Mouse (Mus musculus) ES-E14 (cell line): ENCODE measurements around the gene Kcnmb3.

ENCODE experiments used
- CHD2 ChIP-seq: IDR thresholded peaks from 2 replicates; pipeline ENCODE4 v1.6.1; 2014; ENCODE audit warnings: mild to moderate bottlenecking, low read depth, low read length, inconsistent platforms
- HCFC1 ChIP-seq: IDR thresholded peaks from 2 replicates; pipeline ENCODE4 v1.6.1; 2012; ENCODE audit warnings: low read length, inconsistent platforms, borderline replicate concordance; ENCODE audit not compliant: insufficient read depth
- MAFK ChIP-seq: IDR thresholded peaks from 2 replicates; pipeline ENCODE4 v1.6.1; 2014; ENCODE audit warnings: mild to moderate bottlenecking, low read depth, low read length, inconsistent platforms; ENCODE audit not compliant: insufficient read depth
- ZC3H11A ChIP-seq: IDR thresholded peaks from 2 replicates; pipeline ENCODE4 v1.6.1; 2012; ENCODE audit warnings: low read depth, mild to moderate bottlenecking, inconsistent platforms, low read length, borderline replicate concordance
- ZNF384 ChIP-seq: IDR thresholded peaks from 2 replicates; pipeline ENCODE4 v1.6.1; 2012; ENCODE audit warnings: low read depth, low read length, inconsistent platforms

DNA sequence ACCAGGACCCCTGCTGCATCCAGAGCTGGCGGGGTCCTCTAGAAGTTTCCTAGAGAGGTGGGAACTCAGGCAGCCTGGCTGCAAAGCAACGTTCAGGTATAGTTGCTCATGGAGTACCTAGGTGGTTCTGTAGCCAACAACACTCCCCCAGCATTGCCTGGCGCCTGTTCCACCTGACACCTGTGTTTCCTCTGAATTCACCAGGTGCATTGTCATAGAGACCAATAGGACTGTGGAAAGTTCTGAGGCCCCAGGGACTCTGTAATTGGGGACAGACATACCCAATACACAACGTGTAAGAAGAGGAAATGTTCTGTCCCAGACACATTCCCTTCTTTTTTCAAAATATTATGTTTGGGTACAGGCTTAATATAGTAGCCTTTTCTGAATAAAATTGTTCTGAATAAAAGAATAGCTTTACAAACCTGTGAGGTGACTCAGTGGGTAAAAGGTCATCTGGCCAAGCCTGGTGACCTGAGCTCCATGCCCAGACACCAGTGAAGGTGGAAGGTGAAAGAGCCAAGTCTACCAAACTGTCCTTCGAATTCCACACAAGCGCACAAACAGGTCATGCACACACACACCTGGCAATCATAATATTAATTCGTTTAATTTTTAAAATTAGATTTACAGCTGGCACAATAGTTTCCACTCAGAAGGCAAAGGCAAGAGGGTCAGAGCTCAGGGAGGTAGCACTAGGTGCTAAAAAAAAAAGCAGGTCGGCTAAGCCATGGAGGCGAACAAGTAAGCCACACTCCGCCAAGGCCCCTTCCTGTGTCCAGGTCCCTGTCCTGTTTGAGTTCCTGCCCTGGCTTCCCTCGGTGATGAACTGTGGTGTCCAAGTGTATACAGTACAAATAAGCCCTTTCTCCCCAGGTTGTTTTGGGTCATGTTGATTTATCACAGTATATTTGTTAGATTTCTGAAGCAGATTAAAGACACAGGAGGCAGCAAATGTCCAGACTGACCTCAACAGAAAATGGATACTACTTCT, at the start of gene Kcnmb3:
- TF ChIP-seq ZC3H11A (no peak), HCFC1 (no peak), CHD2 (no peak), MAFK (no peak), ZNF384 (no peak)
